11 mouse cellular contexts compared by ENCODE assay signal in genomic region chr11:100655589-100655988, GRCm38 (mm10). TPM values are rescaled to one million over a fixed set of nuclear protein-coding genes. Genes with fewer than 3 reads are reported as not detected.
A peak's percentile ranks its signal among the peaks of the same experiment; 100 is the strongest.
DNase-seq lines count a peak whose midpoint lies in the region; ATAC-seq and TF ChIP-seq lines count a peak whose summit lies in the region.
"Not testable (repeated sequence)": the region's sequence is repeated elsewhere in the genome, so short reads cannot be mapped to it uniquely, and the experiment has no call there.
"Had no signal": no experiment of that assay in that cellular context is flagged by ENCODE, and none has a peak within 500 bp of the region (broad histone marks: within the 10 kb centered on the region; RNA-seq: fewer than 3 reads in every experiment).

No protein-coding gene starts in this region.

- H3K4me3 ChIP-seq in gastrocnemius, adult 2 months; left cerebral cortex, adult 2 months; lung, postnatal 0 days (ENCODE audit: low read depth, low read length): not testable (repeated sequence)

- not testable (repeated sequence) for H3K27me3 ChIP-seq in lung, postnatal 0 days (replicated peaks; ENCODE audit: insufficient read depth, low read length); splenic B cell, adult 2 months (ENCODE audit: control insufficient read depth, insufficient read depth, low read length, poor library complexity, severe bottlenecking)

- not testable (repeated sequence) for H3K27ac ChIP-seq in gastrocnemius, adult 2 months; left cerebral cortex, adult 2 months; lung, postnatal 0 days (ENCODE audit: low read length)

- DNase-seq in CD4-positive, CD25-positive, alpha-beta regulatory T cell, adult 2 months (ENCODE audit: low read depth, low spot score), result peak; percentile 32
- peak; percentile 55 for DNase-seq in ZHBTc4 (ENCODE audit: low read depth, low spot score)
- not testable (repeated sequence) for DNase-seq in gastrocnemius, adult 2 months; left cerebral cortex, adult 2 months (ENCODE audit: extremely low spot score in 1 of 2, low spot score in 2 of 2); lung, postnatal 0 days (ENCODE audit: low spot score)
- DNase-seq in induced T-regulatory cell, adult 2 months (ENCODE audit: low read depth), result peak; percentile 42
- peak; percentile 19 for DNase-seq in splenic B cell, adult 2 months (ENCODE audit: low read depth, low spot score)

- H3K36me3 ChIP-seq in lung, postnatal 0 days (ENCODE audit: insufficient read depth, low read length); splenic B cell, adult 2 months (ENCODE audit: control insufficient read depth, insufficient read depth, low read length, poor library complexity, severe bottlenecking): not testable (repeated sequence)

- not testable (repeated sequence) for TF ChIP-seq EP300 in lung, postnatal 0 days (IDR thresholded peaks at IDR 0.05)

- intact Hi-C loops in gastrocnemius, adult 2 months (cut with DNase I); left cerebral cortex, adult 2 months (cut with DNase I): not testable (repeated sequence)

- ATAC-seq in lung, postnatal 0 days, result not testable (repeated sequence)

- not testable (repeated sequence) for H3K9ac ChIP-seq in lung, postnatal 0 days (replicated peaks; ENCODE audit: low read depth)

- H3K4me2 ChIP-seq in lung, postnatal 0 days (replicated peaks; ENCODE audit: low read depth, low read length), result not testable (repeated sequence)

- not testable (repeated sequence) for H3K4me1 ChIP-seq in lung, postnatal 0 days (ENCODE audit: insufficient read depth, low read depth, low read length)

- H3K9me3 ChIP-seq in lung, postnatal 0 days (ENCODE audit: low read length), result not testable (repeated sequence)

- peak; percentile 32 for TF ChIP-seq CTCF in gastrocnemius, adult 2 months (IDR thresholded peaks at IDR 0.05)
- peak; percentile 8 for TF ChIP-seq CTCF in left cerebral cortex, adult 2 months (IDR thresholded peaks at IDR 0.05)
- peak; percentile 21 for TF ChIP-seq CTCF in lung, postnatal 0 days (IDR thresholded peaks at IDR 0.05)

- WGBS in lung, postnatal 0 days, result 60% methylated on average over 2 of the region's 3 CpGs

RNA-seq across cellular contexts. Expression of gene Dnajc7, which starts 35.6 kb away (rescaled TPM):
- total RNA-seq in gastrocnemius, adult 2 months (2021), result 100 to 1,000 TPM; 116 TPM
- total RNA-seq in left cerebral cortex, adult 2 months (2021), result 100 to 1,000 TPM; 248 to 263 TPM
- 99.1 and 113 TPM in 2 replicates for polyA plus RNA-seq in lung, postnatal 0 days (2015; fragmentation: Nextera tagmentation; extraction: Ambion mirVana)

RNA-seq across cellular contexts. Expression of gene Nkiras2, which starts 36.5 kb away (rescaled TPM):
- 10 to 100 TPM; 15.3 to 21.9 TPM for total RNA-seq in gastrocnemius, adult 2 months (2021)
- total RNA-seq in left cerebral cortex, adult 2 months (2021), result 10 to 100 TPM; 13.2 to 13.6 TPM
- 58.6 and 59.9 TPM in 2 replicates for polyA plus RNA-seq in lung, postnatal 0 days (2015; fragmentation: Nextera tagmentation; extraction: Ambion mirVana)

RNA-seq across cellular contexts. Expression of gene Zfp385c, which starts 36.7 kb away (rescaled TPM):
- total RNA-seq in gastrocnemius, adult 2 months (2021), result under 1 TPM in 1 of 2 experiments, not detected in 1; 0.39 TPM
- total RNA-seq in left cerebral cortex, adult 2 months (2021), result under 1 TPM; 0.16 to 0.26 TPM
- not detected in 2 replicates for polyA plus RNA-seq in lung, postnatal 0 days (2015; fragmentation: Nextera tagmentation; extraction: Ambion mirVana)
- total RNA-seq: granulocyte monocyte progenitor cell, adult 5-6 weeks had no signal
- polyA plus RNA-seq: inflammation-experienced regulatory T-cells, adult 6 months; liver, embryonic 15.5 days; Patski had no signal

RNA-seq across cellular contexts. Expression of gene Dhx58, which starts 48.5 kb away (rescaled TPM):
- total RNA-seq in gastrocnemius, adult 2 months (2021), result under 1 TPM; 0.38 to 0.39 TPM
- 1 to 10 TPM; 3.0 to 3.7 TPM for total RNA-seq in left cerebral cortex, adult 2 months (2021)
- polyA plus RNA-seq in lung, postnatal 0 days (2015; fragmentation: Nextera tagmentation; extraction: Ambion mirVana), result 3.1 and 3.3 TPM in 2 replicates

RNA-seq across cellular contexts. Expression of gene Kat2a, which starts 56.7 kb away (rescaled TPM):
- total RNA-seq in gastrocnemius, adult 2 months (2021), result 10 to 100 TPM; 11.9 to 12.1 TPM
- 10 to 100 TPM; 60.5 to 61.7 TPM for total RNA-seq in left cerebral cortex, adult 2 months (2021)
- polyA plus RNA-seq in lung, postnatal 0 days (2015; fragmentation: Nextera tagmentation; extraction: Ambion mirVana), result 14.2 and 14.5 TPM in 2 replicates
